Mouse (Mus musculus) gastrocnemius, adult 8-10 months (tissue): ENCODE data around the gene Trp53inp2. TPM values are rescaled to one million over a fixed set of nuclear protein-coding genes. Genes with fewer than 3 reads are reported as not detected.

Source experiments
- DNase-seq, 2 experiments: peaks; one replicate each; pipeline ENCODE4 v3.0.0; 2022; ENCODE audit warnings: low spot score in 2 of 2
- microRNA-seq: library from miRNA; unstranded; fragments of <30 nt; microRNA quantifications from one replicate; pipeline ENCODE4 v1.2.0, GENCODE M21; 2022
- total RNA-seq, 4 experiments: library from RNA; stranded (reverse); gene quantifications; 2 replicates each; pipeline ENCODE4 v1.2.4; 2022

The Trp53inp2 gene
- total RNA-seq, 4 experiments from 2014 or later, result 238 to 367 (median 290) TPM

DNA sequence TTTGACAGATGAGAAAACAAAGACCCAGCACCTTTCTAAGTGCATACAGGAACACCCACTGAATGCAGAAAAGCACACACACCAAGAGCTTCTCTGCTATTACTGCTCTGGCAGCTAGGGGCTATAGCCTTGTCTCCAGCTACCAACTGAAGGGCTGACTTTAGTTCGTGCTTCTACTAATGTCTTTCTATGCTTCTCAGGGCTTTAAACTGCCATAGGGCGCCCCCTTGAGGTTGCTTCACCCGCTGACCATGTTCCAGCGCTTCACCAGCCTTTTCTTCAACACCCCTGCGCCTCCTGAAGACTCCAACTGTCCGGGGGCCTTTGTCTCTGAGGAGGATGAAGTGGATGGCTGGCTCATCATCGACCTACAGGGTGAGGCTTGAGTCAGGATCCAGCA lies 4.2 kb downstream of the Trp53inp2 start:
- DNase-seq, result peak; percentile 76 to 78

DNA sequence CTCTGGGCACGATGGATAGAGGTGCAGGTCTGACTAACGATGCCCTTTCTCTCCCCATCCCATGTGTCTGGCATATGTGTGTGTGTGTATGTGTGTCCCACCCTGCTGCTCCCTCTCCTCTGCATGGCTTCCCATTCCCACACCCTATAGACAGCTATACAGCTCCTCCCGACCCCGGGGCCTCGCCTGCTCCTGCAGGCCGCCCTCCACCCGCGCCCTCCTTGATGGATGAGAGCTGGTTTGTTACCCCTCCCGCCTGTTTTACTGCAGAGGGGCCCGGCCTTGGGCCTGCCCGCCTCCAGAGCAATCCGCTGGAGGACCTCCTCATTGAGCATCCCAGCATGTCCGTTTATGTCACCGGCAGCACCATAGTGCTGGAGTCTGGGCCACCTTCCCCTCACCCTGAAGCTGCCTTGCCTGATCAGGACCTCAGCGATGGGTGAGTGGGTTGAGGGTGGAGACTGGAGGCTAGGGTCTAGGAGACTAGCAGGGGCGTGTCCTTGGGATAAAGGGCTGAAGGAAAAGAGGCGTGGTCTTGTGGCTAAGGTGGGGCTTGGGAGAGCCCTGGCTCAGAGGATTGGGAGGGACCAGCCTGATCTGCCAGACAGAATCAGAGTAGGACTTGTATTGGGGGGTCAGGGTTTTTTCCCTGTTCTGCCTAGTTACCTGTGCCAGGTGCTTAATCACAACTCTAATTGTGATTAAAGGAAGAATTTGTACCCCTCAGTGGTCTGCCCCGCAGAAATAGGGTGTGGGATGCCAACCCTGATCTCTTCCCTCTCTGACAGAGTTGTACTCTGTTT lies 5.1 kb downstream of the Trp53inp2 start:
- DNase-seq, result no peak

DNA sequence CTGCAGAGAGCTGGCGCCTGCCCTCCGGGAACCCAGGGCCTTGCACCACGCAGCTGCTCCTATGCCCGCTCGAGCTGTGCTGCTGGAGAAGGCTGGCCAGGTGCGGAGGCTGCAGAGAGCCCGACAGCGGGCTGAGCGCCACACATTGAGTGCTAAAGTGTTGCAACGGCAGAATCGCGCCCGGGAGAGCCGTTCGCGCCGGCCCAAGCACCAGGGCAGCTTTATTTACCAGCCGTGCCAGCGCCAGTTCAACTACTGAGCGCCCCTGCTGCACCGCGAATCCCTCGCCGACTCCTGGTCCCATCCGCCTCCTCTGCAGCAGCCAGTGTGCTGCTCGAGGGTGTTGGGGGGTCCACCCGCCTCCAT lies 5.7 kb downstream of the Trp53inp2 start:
- peak in 1 of 2 experiments; percentile 37 for DNase-seq

DNA sequence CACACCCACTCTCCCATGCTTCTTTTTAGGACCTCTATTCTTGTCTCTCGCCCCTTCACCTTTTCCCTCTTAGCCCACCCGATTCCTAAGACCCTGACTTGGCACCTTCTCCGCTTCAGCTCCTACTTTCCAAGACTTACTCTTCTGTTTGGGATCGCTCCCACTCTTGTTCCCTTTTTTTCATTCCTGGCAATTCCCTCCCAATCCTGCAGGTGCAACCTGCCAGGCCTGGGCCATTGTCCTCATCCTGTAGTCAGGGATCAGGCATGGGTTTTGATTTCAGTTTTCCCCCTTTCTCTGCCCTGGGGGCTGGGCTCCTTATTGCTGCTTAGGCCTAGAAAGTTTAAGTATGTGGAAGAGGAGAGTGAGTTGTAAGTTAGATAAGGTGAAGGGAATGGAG lies 6.2 kb downstream of the Trp53inp2 start:
- no peak for DNase-seq

DNA sequence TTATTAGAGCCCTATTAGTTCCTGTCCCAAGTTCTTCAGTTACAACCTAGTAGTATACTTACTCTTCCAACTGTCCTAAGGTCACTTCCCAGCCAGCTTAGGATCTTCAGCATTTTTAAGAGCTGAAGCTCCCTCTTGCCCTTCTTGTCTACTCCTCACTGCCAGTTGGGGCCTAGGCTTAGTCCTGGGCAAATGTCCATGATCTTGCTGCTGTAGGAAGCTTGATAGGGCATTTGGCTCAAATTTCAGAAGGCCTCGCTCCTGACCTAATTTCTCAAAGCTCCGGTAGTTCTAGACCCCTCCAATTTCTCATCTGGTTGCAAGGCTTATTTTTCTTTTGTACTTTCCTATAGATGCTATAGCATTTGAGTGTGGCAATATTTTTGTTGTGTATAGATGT lies 7.7 kb downstream of the Trp53inp2 start:
- DNase-seq, result peak; percentile 17 to 44

DNA sequence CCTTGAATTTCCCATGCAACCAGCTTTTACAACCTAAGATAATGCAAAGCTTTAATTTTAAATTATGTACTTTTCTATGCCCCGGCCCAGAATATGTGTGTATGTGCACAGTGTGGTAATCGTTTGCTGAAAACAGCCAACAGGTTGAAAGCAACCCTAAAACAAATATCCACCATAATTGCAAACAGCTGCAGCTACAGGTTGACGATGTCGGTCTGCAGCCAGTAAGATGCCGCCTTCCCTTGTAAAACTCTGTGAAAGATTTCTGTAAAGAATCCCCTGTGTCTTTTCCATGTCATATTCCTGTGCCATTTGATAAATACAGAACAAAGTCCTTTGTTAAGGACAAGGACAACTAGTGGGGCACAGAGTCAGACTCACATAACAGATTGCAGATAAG lies 13.7 kb downstream of the Trp53inp2 start:
- no peak for DNase-seq

DNA sequence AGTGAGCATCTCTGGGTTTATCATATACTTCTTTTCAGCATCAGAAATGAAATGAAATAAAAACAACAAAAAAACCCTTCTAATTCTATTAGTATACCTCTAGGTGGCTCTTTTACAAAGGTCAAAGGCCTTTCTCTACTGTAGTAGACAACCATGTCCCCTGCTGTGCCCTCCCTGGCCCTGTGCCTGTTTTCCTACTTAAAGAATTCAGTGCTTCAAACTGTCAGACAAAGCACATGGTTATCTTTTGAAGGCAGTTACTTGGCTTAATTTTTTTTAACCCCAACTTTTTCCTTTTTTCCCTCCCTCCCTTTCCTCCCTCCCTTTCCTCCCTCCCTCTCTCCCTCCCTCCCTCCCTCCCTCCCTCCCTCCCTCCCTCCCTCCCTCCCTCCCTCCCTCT lies 19.4 kb downstream of the Trp53inp2 start:
- no peak for DNase-seq

DNA sequence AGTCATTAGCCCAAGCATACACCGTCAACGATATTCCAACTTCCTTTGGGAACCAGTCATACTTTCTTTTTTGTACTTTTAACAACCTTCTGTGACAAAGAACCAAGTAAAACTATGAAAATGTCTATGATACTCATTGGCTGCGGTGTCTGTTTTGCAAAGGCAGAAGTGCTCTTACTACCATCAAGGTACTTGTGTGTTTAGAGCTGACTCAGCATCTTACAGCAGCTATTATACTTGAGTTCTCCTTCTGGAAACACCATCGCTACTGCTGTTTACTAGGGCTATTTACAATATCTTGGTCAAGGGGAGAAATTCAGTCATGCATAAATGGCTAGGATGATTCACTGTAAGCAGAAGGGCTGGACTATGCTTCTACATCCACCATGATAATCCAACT lies 21.1 kb downstream of the Trp53inp2 start:
- DNase-seq, result no peak

DNA sequence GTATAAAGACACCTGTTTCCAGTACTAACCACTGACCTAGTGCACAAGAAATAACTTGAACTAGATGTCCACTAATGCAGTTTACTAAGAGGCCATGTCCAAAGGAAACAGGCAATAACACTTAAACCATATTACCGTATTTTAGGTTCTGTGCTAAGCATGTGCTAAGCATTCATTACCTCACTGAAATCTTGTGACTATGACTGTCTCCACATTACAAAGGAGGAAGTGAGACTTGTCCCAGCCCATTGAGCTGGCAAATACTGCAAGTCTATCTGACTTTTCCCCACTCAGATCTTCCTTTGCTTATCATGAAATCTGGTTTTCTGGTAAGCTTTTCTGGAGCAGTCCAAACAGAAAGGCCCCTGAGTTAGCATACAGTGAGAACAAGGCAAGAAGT lies 23.8 kb downstream of the Trp53inp2 start:
- no peak for DNase-seq

DNA sequence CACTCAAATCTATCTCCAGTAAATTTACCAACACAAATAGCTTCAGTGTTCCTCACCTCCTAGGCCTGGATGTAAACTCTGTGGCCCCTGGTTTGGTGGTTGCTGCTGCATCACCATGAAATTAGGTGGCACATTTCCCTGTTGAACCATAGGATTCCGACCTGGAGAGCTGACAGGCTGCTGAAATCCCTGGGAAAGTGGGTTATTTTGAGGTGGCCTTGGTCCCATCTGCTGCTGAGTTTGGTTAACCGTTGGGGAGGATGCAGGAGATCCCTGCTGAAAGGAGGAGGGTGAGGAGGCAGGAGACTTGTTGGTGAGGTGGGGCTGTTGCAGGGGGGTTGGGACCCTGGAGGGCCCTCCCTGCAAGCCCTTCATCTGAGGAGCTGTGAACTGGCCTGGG lies 40.1 kb downstream of the Trp53inp2 start:
- no peak for DNase-seq

DNA sequence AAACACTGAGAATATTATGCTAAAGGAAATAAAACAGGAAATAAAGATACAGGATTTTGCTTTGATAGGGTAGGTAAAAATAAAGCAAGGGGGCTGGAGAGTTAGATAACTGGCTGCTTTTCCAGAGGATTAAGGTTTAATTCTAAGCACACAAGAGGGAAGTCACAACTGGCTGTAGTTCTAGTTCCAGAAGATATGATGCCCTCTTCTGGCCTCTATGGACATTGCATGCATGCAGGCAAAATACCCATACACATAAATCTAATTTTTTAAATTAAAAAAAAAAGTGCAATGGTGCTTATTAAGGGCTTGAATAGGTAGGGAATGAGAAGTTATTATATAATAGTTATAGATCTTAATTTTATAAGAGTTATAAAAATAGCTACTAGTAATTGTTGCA lies 55.6 kb downstream of the Trp53inp2 start:
- no peak for DNase-seq

Small RNA genes lying within 50 kb of the gene (microRNA-seq; reads per million reads assigned to microRNA genes)
- not detected for gene Mir695

Other genes with a start within 250 kb of the Trp53inp2 start
- 10 to 100 TPM; 14.1 to 20.7 (median 18.0) TPM for gene Itch, start 247.6 kb upstream of the Trp53inp2 start, total RNA-seq
- 100 to 1,000 TPM in 2 of 4 experiments, 10 to 100 TPM in 2; 67.9 to 107 (median 89.1) TPM for gene Dynlrb1, start 144.5 kb upstream of the Trp53inp2 start, total RNA-seq
- gene Map1lc3a, start 104.8 kb upstream of the Trp53inp2 start, total RNA-seq, result 100 to 1,000 TPM; 218 to 307 (median 227) TPM
- 10 to 100 TPM; 19.4 to 26.7 (median 21.5) TPM for gene Pigu, start 23.6 kb upstream of the Trp53inp2 start, total RNA-seq
- 10 to 100 TPM; 11.4 to 13.3 (median 12.8) TPM for gene Ncoa6, start 92.8 kb downstream of the Trp53inp2 start, total RNA-seq
- 10 to 100 TPM; 25.7 to 34.5 (median 30.1) TPM for gene Acss2, start 136.9 kb downstream of the Trp53inp2 start, total RNA-seq
- 1 to 10 TPM in 2 of 4 experiments, under 1 TPM in 2; 0.75 to 1.4 (median 1.1) TPM for gene Ggt7, start 137.2 kb downstream of the Trp53inp2 start, total RNA-seq
- gene Gss, start 211.8 kb downstream of the Trp53inp2 start, total RNA-seq, result 1 to 10 TPM; 5.2 to 6.2 (median 5.6) TPM
- gene Myh7b, start 230.2 kb downstream of the Trp53inp2 start, total RNA-seq, result 1 to 10 TPM; 2.8 to 4.8 (median 3.3) TPM